Mouse (Mus musculus) ES-E14 (cell line): Measurements from ENCODE around the gene Derl3. TPM values are rescaled to one million over a fixed set of nuclear protein-coding genes. Genes with fewer than 3 reads are reported as not detected.

Experiments
- DNase-seq: peaks from one replicate; pipeline ENCODE4 v3.0.0-alpha.2; 2013; ENCODE audit warnings: low read depth, low spot score
- H3K27ac ChIP-seq: 2 replicates; pipeline ENCODE4 v1.5.1; 2012; ENCODE audit warnings: low read depth, mild to moderate bottlenecking, low read length, moderate library complexity, mixed read lengths; ENCODE audit not compliant: poor library complexity, insufficient read depth, severe bottlenecking
- H3K36me3 ChIP-seq: 2 replicates; pipeline ENCODE4 v1.6.1; 2012; ENCODE audit warnings: mild to moderate bottlenecking, low read length, moderate library complexity, mixed read lengths; ENCODE audit not compliant: control insufficient read depth, poor library complexity, insufficient read depth, severe bottlenecking
- H3K4me1 ChIP-seq, 2 experiments: fragments of 150-350 bp in 1 of 2; sonication (generic) in 1 of 2; 2 replicates each; pipeline ENCODE4 v1.6.1; 2012; ENCODE audit warnings: low read length in 2 of 2, mild to moderate bottlenecking in 1 of 2, mixed read lengths in 1 of 2; ENCODE audit not compliant: control insufficient read depth in 2 of 2, insufficient read depth in 2 of 2, poor library complexity in 1 of 2
- H3K4me3 ChIP-seq, 2 experiments: fragments of 150-350 bp in 1 of 2; sonication (generic) in 1 of 2; 2 replicates each; pipeline ENCODE4 v1.5.1; 2012; ENCODE audit warnings: low read length in 2 of 2, low read depth in 1 of 2, mild to moderate bottlenecking in 1 of 2, mixed read lengths in 1 of 2; ENCODE audit not compliant: insufficient read depth in 1 of 2, poor library complexity in 1 of 2, severe bottlenecking in 1 of 2
- H3K9ac ChIP-seq: 2 replicates; pipeline ENCODE4 v1.6.1; 2012; ENCODE audit warnings: low read depth, mild to moderate bottlenecking, low read length, mixed read lengths; ENCODE audit not compliant: poor library complexity, insufficient read depth, severe bottlenecking
- H3K9me3 ChIP-seq: fragments of 150-350 bp; sonication (generic); 2 replicates; pipeline ENCODE4 v1.6.1; 2012; ENCODE audit warnings: low read depth, mild to moderate bottlenecking, low read length; ENCODE audit not compliant: control insufficient read depth, insufficient read depth
- CHD2 ChIP-seq: IDR thresholded peaks from 2 replicates; pipeline ENCODE4 v1.6.1; 2014; ENCODE audit warnings: mild to moderate bottlenecking, low read depth, low read length, inconsistent platforms
- HCFC1 ChIP-seq: IDR thresholded peaks from 2 replicates; pipeline ENCODE4 v1.6.1; 2012; ENCODE audit warnings: low read length, inconsistent platforms, borderline replicate concordance; ENCODE audit not compliant: insufficient read depth
- MAFK ChIP-seq: IDR thresholded peaks from 2 replicates; pipeline ENCODE4 v1.6.1; 2014; ENCODE audit warnings: mild to moderate bottlenecking, low read depth, low read length, inconsistent platforms; ENCODE audit not compliant: insufficient read depth
- ZC3H11A ChIP-seq: IDR thresholded peaks from 2 replicates; pipeline ENCODE4 v1.6.1; 2012; ENCODE audit warnings: low read depth, mild to moderate bottlenecking, inconsistent platforms, low read length, borderline replicate concordance
- ZNF384 ChIP-seq: IDR thresholded peaks from 2 replicates; pipeline ENCODE4 v1.6.1; 2012; ENCODE audit warnings: low read depth, low read length, inconsistent platforms
- in situ Hi-C, 2 experiments: fragments of 600-800 bp; cut with MboI; formaldehyde crosslinking; loops; one replicate each; pipeline ENCODE4 v1.15.1; 2025; ENCODE audit warnings: low sequenced_read_pairs in 2 of 2, inconsistent platforms in 1 of 2; ENCODE audit not compliant: unreplicated experiment in 2 of 2
- total RNA-seq: library from RNA; depleted of rRNA; stranded (reverse); fragments of 300-350 nt; gene quantifications from 2 replicates; pipeline ENCODE4 v1.2.3, GENCODE M21; 2012; rRNA removed

Derl3 gene
- total RNA-seq, 1 experiment, result 19.9 TPM

DNA sequence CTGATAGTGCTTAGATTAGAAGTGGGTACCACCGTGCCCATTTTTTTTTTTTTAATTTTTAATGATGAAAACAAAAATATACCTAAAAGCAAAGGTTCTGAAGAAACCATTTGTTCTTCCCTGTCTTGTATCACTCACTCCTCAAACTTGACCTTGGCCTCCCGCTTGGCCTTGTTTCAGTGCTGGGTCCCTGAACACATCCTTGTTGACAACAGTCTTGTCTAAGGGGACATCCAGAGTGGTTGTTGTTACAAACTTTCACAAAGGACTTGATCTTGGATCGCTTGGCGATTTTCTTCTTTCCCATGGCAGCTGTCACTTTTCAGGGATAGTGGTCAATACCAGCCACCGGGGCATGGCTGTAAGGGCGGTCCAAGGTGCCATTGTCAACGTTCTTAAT lies 52.0 kb downstream of the Derl3 start:
- H3K27ac ChIP-seq, result no peak overlapping the region
- H3K4me1 ChIP-seq, result peaks cover 4 to 30% of the 10 kb centered on the region in 2 experiments; a peak in 3 of 4 replicates
- in situ Hi-C loops, result no loop called here
- H3K36me3 ChIP-seq, result peaks cover 1% of the 10 kb centered on the region; the same call in 1 of the 2 replicates
- TF ChIP-seq ZC3H11A (no peak), MAFK (no peak), HCFC1 (no peak), ZNF384 (no peak), CHD2 (no peak)
- no peaks in the 10 kb centered on the region for H3K9me3 ChIP-seq
- H3K4me3 ChIP-seq, result no peak overlapping the region
- no peak overlapping the region for H3K9ac ChIP-seq
- no peak for DNase-seq

Other genes with a start within 250 kb of the Derl3 start
- 10.4 and 20.1 TPM in 2 replicates for gene Susd2, start 249.4 kb upstream of the Derl3 start, total RNA-seq
- gene Cabin1, start 129.1 kb upstream of the Derl3 start, total RNA-seq, result 59.0 and 73.4 TPM in 2 replicates
- gene Ddt, start 120.0 kb upstream of the Derl3 start, total RNA-seq, result 79.3 and 84.4 TPM in 2 replicates
- not detected in 2 replicates for gene Gm20441, start 112.5 kb upstream of the Derl3 start, total RNA-seq
- gene Gstt3, start 112.0 kb upstream of the Derl3 start, total RNA-seq, result 3.4 and 4.4 TPM in 2 replicates
- 5.8 and 10.7 TPM in 2 replicates for gene Gstt1, start 94.8 kb upstream of the Derl3 start, total RNA-seq
- gene Gstt4, start 70.9 kb upstream of the Derl3 start, total RNA-seq, result not detected in 2 replicates
- 17.8 and 35.8 TPM in 2 replicates for gene Gstt2, start 56.0 kb upstream of the Derl3 start, total RNA-seq
- 1,434 and 2,185 TPM in 2 replicates for gene Mif, start 33.2 kb upstream of the Derl3 start, total RNA-seq
- 75.3 and 84.4 TPM in 2 replicates for gene Smarcb1, start 28.2 kb downstream of the Derl3 start, total RNA-seq
- gene Chchd10, start 39.7 kb downstream of the Derl3 start, total RNA-seq, result 435 and 871 TPM in 2 replicates
- 52.4 and 137 TPM in 2 replicates for gene Mmp11, start 43.1 kb downstream of the Derl3 start, total RNA-seq
- 1.1 and 2.9 TPM in 2 replicates for gene Gm867, start 47.3 kb downstream of the Derl3 start, total RNA-seq
- gene Vpreb3, start 49.6 kb downstream of the Derl3 start, total RNA-seq, result 0.98 and 1.5 TPM in 2 replicates
- 4.2 and 6.4 TPM in 2 replicates for gene Gm5134, start 61.1 kb downstream of the Derl3 start, total RNA-seq
- gene Zfp280b, start 139.2 kb downstream of the Derl3 start, total RNA-seq, result 22.1 and 31.6 TPM in 2 replicates
- gene Slc5a4b, start 217.5 kb downstream of the Derl3 start, total RNA-seq, result 7.1 and 11.0 TPM in 2 replicates